Mouse (Mus musculus) G1E (cell line): ENCODE data around the gene Slc45a1.

Source experiments
- CTCF ChIP-seq: IDR thresholded peaks from 2 replicates; pipeline ENCODE4 v1.5.1; 2012; ENCODE audit warnings: low read depth, low read length, inconsistent platforms, mixed read lengths
- GATA1 ChIP-seq: IDR thresholded peaks from 2 replicates; pipeline ENCODE4 v1.6.1; 2012; ENCODE audit warnings: borderline replicate concordance, low read length, inconsistent platforms, mixed read lengths
- POLR2AphosphoS5 ChIP-seq: IDR thresholded peaks from 2 replicates; pipeline ENCODE4 v1.6.1; 2012; ENCODE audit warnings: low read depth, low read length, inconsistent platforms; ENCODE audit not compliant: insufficient replicate concordance

GRCm38 (mm10) chr4:150608670-150609069 lies 43.3 kb downstream of the Slc45a1 start:
- TF ChIP-seq CTCF (no peak), POLR2AphosphoS5 (no peak), GATA1 (no peak)
